Mouse (Mus musculus) heart, postnatal 0 days (tissue): Measurements from ENCODE around the gene Zbtb41.

Experiments used
- CTCF ChIP-seq: IDR thresholded peaks from 2 replicates; pipeline ENCODE4 v1.5.1; 2016; ENCODE audit warnings: antibody characterized with exemption, control low read depth, low read depth
- EP300 ChIP-seq: IDR thresholded peaks from 2 replicates; pipeline ENCODE4 v1.6.1; 2016; ENCODE audit warnings: antibody characterized with exemption, low read depth

DNA sequence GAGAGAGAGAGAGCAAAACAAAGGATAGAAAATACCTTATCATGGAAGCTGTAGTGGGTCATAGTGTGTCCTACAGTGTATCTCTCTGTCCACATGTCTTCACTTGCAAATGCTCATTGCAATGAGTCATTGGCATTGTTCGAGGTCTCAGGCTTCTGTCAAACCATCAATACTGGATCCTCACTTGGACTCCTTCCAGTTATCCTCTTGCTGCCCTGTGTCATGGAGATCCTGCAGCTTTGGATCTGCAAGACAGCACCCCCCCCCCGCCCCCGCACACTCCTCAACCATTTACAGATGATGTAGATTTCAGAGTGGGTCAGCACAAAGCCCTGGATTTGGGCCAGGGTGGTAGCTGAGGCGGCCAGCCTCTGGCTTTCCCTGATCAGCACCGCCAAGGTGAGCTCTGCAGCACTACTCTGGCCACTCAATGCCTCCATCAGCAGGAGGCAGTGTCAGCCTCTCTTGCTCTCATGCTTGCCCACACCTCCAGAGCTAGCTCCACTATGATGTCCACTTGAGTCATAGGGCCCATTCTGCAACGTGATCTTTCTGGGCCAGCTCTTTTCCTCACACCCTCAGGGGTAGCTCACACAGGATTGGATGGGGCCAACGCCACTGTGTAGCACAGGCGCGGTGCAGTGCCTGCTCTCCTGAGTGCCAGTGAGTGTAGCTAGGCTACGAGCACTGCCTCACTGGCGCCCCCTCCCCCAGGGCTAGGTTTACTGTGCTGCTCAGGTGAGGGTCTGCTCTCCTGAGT, 43.0 kb upstream of the Zbtb41 start:
- TF ChIP-seq EP300 (no peak), CTCF (0 out of 2 replicates have a peak, but pooled peaks have one; percentile 8)
